Mouse (Mus musculus) spleen, postnatal 14 days (tissue): ENCODE results near the gene Tsga13.

Experiments used
- DNase-seq, 2 experiments: peaks; one replicate each; pipeline ENCODE4 v3.0.0; 2021 to 2022; ENCODE audit warnings: low spot score in 2 of 2

Gene Tsga13

DNA sequence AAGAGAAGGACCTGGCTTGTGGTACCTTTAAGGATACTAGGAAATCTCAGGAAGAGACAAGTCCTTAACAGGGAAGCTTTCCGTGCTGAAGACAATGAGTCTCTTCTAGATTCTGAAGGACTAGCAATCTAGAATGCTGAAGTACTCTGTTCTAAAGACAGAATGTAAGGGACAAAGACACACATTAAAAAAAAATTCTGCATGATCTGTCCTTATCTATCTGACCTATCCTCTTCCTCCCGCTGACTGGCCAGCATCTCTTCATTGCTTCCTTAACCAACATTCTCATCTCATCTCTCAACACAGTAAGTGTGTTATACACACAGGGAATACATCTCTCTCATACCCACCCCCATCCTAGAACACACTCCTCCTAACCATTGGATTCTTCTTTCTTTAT lies at the start of gene Tsga13:
Gene Tsga13, minus strand, starts transcription at position 101 of the 400 bp plus-strand sequence.
- DNase-seq: no peak

DNA sequence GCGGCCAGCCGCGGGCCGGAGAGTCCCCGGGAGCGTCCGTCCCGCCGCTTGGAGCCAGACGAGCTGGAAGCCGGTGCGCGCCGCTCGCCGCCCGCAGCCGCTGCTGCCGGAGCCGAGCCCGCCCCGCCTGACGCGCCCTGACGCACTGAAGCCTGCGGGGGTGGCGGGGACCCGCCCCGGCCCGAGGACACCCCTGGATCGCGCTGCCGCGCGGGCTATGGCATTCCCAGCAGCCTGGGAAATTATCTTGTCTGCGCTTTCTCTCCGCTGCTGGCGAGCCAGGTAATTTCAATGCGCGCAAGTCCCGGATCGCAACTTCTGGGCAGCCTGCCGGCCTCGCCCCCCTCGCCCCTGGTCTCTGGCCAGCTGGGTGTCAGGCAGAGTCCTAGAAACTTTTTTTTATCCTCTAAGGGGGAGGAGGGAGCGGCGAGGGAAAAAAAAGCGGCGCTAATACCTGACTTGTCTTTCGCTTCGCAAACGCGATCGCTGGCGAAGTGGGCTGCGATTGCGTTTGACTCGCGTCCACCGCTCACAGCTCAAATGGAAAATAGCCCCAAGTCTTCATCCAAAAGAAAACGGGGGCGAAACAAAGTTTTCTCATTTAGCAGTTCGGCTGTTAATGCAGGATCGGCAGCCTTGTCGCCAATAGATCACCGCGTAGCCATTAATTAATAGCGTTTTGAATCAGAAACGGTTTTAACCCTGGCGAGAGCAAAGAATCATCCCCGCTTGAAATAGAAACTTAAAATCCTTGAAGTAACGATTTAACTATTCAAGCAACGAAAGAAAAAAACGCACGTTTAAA lies 43.6 kb upstream of the Tsga13 start, which contains the start of gene Klf14:
Gene Klf14, minus strand, starts transcription at position 343 of the 805 bp plus-strand sequence.
- DNase-seq: no peak

DNA sequence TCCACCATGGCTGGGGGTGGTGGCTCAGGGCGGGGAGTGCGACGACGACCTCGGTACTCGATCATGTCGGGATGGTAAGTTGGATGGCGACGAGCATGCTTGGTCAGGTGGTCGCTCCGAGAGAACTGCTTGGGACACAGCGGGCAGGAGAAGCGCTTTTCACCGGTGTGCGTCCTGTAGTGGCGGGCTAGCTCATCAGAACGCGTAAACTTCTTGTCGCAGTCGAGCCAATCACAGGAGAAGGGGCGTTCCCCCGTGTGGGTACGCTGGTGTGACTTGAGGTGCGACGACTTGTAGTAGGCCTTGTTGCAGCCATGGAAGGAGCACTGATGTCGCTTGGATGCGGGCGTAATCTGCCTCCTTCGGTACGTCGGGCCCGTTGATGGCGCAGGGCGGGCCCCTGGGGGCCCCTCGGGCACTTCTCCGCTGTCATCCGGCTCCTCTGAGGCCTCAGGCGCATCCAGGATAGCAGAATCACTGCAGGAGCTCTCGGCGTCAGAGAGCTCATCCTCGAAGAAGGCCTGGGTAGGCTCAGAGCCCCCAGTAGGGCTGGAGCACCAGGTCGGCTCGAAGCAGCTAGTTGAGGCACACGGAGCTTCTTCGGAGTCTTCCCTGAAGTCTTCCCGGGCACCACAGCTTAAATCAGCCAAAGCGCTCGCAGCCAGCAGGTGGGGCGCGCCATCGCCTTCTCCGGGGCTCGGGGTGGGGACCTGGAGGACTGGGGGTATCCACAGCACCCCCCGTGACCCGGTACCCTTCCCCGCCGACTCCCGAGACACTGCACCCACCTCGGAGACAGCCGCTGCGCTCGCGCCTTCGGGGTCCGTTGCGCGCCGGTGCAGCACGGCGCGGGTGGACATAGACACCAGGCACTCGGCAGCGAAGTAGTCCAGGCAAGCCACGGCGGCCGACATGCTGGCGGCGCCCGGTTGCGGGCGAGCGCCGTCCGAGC lies 42.7 kb upstream of the Tsga13 start:
- DNase-seq: no peak

DNA sequence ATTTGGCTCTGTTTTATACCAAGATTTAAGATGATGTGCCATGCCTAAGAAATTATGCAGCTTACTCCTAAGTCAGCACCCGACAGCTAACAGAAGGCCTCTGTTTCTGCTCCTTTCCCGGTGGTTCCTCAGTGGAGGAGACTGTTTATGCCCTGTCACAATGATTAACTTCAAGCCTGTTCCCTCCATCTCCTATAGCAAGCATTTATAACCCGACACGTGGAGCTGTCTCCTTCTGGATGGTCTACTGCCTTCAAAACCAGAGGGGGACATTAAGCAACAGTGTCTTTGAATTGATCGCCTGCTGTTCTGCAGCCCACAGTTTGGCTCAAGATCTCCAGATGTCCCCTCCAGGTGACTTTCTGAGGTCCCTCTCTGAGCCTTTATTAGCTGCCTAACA lies 23.9 kb upstream of the Tsga13 start:
- DNase-seq: no peak

DNA sequence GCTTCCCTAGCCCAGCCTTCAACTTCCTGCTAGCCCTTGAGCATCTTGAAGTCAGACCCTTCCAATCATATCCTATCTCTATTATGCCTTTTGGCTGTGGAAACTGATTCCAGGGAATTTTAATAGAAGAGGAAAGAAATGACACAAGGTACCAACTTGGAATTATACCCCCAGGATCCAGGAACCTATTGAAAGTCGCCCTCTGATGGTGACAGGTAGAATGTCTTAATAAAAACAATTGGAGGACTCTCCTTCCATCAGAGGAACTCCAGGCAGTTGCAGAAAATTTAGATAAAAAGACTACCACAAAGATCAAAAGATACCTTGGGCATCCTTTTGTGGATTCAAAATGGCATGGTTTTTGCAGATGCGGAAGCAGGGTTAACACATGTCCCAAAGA lies 7.4 kb upstream of the Tsga13 start:
- DNase-seq: no peak

DNA sequence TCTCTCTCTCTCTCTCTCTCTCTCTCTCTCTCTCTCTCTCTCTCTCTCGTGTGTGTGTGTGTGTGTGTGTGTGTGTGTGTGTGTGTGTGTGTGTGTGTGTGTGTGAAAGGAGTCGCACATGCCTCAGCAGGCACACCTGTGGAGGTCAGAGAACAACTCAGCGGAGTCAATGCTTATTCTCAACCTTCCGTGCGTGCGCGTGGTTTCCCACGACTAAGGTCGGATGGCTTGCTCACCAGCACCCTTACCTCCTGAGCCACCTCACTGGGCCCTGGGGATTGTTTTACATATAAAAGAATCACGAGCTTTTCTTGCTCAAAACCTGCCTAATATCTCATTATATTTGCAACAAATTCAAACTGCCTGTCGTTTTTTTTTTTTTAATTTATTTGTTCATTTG lies 6.5 kb upstream of the Tsga13 start:
- DNase-seq: no peak

DNA sequence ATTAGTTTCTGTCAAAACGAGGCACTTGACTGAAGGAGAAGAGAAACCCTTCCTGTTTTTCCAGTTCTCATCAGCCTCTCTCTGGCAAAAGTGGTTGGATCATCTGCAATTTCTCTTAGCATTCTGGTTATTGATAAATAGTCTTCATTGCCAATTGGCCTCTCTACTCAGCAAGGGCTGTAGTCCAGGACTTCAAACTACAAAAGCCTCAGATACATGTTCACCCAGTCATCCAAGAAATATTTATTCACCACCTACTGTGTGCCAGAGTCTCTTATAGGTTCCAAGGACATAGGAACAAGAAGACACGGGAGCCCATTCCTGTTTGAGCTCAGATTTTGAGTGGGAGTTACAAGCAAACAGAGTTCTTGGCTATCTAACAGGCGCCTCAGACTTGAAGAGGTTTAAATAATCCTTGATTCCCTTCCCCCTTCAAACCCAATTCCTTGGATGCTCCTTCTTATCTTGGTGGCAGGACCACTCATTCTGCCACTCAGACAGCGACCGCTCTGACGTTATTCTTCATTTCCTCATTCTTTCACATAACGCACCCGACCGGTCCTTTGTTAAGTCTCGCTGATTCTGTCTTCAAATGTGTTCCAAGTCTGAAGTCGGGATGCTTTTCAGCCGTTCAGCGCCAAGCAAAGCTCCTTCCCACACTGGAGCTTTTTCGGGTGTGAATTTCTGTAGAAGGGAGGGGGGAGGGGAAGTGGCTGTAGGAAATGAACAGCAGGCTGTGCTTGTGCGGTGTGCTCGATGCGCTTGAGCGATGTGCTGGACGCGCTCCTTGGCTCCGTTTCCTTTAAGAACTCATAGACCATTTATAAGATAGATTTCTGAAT lies 5.7 kb upstream of the Tsga13 start:
- DNase-seq: no peak

DNA sequence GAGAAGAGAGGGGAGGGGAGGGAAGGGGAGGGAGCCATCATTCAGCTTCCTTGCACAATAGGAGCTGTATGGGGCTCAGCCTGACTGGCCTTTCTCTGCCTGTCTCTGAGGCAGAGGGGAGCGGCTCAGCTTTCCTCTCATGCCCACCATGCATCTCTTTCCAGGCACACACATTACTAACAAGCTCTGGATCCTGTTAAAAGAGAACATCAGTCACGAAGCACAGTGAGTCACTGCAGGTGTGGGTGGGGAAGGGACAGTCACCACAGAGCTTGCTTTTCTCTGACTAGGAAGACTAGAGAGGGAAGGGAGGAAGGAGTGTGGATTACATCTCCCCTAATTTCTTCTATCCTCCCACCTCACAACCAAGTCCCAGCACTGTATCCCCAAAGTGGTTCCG lies 7.4 kb downstream of the Tsga13 start:
- DNase-seq: no peak

DNA sequence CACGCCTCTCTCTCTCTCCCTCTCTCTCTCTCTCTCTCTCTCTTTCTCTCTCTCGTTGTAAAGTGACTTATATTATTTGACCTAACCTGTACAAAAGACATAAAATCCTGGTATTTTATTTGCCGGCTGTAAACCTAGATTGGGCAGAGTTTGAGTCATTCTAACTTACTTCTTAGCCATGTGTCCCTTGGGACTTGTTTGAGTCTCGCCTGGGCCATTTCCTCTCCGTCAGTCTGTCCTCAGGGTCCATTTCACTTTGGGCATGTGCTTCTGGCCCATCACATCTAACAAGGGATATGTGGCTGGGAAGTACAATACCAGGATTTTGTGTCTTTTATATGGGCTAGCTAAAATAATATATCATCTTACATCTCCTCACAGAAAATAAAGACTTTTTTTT lies 10.5 kb downstream of the Tsga13 start:
- DNase-seq: no peak

DNA sequence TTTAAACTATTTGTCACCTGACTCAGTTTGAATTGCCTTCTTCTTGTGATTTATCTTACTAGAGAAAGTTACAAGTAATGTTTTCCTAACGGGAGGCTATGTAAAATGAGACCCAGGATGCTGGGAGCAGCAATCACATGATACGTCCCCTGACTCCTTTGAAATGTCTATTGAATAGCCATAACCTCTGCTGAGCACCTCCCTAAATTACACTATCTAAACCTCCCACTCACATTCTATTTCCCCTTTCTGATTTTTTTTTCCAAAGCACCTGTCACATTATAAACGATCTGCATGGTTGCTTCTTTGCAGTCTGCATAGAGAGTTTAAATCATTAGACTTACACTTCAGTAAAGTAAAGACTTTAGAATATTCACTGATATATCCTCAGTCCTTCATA lies 11.3 kb downstream of the Tsga13 start:
- no peak for DNase-seq

DNA sequence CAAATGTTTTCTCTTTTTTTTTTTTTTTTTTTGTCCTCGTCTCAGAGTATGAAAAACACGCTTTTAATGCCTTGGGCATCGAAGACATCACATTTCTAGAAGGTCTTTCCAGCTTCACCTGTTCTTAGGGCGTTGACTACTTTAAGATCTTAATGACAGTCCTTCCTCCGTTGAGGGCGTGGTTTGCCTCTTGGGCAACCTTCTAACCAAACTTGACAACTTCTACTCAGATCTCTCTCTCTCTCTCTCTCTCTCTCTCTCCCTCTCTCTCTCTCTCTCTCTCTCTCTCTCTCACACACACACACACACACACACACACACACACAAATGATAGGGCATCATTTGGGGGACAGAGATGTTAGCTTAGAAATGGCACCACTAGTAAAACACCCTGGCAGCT lies 17.9 kb downstream of the Tsga13 start:
- no peak for DNase-seq

DNA sequence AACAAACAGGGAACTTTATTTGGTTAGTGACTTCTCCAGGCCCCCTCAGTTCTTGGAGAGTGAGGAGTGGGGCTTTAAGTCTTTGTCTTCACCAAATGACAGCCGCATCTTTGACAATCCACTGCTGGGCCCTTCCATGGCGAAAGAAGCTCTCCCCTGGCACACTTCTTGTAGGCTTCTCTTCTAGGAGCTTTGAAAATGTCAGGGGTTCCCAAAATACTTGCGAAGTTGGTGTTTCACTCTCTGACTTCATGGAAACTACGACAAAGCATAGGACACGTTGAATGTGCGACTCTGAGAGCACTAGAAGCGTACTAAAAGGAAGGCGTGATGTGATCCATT lies 18.4 kb downstream of the Tsga13 start:
- DNase-seq: no peak

DNA sequence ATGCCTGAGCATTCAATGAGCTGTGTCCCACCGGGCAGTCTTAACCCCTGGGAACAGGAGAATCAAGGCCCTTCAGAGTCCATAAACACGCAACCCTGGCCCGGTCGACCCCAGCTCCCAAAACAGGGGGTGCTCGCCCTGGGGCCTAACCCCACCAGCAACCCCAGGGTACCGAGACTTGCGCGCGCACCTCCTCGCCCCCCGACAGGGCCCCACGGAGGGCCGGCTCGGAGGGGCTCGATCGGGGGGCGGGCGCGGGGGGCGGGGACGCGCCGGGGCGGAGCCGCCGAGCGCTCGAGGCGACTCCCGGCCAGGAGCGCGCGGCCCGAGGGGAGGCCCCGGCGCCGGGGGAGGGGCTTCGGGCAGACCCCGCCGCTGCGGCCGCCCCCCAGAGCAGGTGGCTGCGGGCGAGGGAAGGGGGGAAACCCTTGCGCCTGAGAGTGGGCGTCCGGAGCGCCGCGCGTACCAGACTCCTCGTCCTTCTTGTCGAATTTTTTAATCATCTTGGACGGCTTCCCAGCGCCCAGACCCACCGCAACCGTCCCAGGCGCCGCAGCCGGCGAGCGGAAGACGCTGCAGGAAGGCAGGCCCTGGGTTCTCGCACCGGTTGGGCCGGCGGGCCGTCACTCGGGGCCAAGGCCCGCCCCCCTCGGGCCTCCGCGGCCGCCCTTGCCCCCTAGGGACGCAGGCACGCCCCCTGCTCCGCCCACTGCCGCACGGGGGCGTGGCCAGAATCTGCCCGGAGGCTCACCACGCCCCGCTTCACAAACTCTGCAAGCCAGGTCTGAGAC lies 19.0 kb downstream of the Tsga13 start, which contains the start of gene Copg2:
Gene Copg2, minus strand, starts transcription at position 600 of the 791 bp plus-strand sequence.
- peak; percentile 92 to 96 for DNase-seq

DNA sequence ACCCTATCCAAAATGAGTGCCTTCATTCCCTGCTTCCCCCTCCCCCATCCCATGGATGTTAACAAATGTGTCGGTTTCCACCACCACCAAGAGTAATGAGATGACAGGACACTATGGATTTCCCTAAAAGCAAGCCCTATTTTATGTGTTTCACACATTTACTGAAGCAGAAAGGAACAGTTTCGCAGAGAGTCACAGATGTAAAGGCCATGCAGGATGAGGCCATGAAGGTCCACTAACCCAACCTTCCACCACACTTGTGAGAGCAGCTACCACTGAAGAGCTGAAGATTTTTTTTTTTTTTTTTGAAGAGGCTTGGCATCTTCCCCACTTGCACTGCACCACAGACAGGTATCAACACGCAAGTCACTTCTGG lies 19.6 kb downstream of the Tsga13 start:
- DNase-seq: no peak

DNA sequence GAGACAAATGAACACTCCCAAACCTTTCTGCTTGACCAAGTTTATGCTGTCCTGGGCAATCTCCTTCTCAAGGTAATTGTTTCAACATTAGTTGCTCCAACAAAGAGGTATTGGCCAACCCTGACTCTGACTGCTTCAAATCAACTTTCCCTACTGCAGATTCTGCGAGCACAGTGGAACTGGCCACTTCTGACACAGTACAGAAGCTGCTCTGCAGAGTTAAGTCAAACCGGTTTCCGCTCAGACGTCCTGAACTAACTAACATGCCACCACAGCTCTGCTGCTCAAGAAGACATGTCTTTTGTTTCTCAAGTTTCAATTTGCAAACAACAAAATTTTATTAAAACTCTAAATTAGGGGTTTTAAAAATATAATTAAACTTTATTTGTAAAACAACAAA lies 22.3 kb downstream of the Tsga13 start:
- DNase-seq: no peak

DNA sequence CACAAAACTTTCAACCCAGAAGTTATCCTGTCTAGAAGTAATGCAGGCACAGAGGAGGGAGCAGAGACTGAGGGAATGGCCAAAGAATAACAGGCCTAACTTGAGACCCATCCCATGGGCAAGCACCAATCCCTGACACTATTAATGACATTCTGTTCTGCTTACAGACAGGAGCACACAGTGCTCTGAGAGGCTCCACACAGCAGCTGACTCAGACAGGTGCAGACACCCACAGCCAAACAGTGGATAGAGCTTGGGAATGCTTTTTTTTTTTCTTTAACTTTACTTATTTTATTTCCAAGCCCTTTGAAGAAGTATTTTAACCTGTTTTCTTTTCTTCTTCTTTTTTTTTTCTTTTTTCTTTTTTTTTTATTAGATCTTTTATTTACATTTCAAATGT lies 23.6 kb downstream of the Tsga13 start:
- no peak for DNase-seq

DNA sequence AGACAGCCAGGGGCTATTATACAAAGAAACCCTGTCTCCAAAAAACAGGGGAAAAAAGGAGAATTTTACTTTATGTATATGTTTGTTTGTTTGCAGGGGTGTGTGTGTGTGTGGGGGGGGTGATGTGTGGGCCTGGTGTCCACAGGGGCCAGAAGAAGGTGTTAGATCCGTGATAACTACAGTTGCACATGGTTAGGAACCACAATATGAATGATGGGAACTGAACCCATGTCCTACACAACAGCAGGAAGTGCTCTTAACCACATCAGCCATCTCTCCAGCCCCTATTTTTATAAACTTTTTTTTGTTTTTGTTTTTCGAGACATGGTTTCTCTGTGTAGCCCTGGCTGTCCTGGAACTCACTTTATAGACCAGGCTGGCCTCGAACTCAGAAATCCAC lies 30.5 kb downstream of the Tsga13 start:
- no peak for DNase-seq

DNA sequence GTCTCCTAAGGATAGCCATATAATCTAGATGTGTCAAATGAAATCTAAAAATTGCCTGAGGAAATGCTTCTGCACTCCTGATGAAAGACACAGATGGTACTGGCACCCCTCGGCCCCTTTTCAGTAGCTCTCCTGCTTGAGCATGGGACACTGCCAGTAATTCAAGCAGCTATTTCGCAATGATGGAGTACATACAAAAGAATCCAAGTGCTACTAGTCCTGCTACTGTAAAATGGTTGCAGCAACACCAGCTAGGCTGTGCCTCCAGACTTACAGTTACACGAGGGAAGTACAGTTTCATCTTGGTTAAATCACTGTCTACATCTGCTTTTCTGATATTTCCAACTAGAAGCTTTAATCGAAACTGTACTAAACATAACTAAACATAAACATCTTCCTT lies 31.9 kb downstream of the Tsga13 start:
- DNase-seq: no peak

DNA sequence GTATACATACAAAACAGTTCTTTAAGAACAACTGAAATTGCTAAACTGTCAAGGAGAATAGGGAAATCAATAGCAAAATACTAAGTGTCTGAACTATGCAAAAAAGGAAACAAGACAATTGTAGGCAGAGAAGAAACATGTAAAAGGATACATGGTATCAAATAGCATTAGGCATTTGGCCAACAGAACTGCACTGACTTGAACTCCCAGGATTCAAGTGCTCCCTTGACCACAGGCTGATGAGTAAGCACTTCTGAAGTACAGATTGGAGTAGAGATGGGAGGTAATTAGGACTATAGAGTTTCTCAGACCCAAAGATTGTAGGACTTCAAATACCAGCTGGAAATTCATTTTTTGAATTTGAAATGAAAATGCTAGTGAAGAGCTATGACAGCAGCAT lies 38.7 kb downstream of the Tsga13 start:
- DNase-seq: no peak

DNA sequence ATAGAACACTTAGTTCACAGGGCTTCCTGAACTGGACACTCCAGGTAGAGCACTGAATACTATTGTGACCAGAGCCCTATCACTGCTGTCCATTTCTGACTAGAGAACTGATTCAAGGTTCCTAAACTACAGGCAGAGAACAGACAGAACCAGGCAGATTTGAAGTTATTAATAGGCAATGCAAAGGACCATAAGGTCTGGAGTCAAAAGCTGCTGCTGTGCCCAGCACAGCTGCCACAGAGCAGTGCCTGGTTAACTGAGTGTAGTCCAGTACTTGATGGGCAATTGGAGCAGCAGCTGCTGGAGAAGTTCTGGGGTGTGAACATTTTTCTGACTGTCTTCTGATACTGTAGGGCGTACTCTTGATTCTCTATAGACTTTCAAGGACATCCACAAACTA lies 48.9 kb downstream of the Tsga13 start:
- no peak for DNase-seq

DNA sequence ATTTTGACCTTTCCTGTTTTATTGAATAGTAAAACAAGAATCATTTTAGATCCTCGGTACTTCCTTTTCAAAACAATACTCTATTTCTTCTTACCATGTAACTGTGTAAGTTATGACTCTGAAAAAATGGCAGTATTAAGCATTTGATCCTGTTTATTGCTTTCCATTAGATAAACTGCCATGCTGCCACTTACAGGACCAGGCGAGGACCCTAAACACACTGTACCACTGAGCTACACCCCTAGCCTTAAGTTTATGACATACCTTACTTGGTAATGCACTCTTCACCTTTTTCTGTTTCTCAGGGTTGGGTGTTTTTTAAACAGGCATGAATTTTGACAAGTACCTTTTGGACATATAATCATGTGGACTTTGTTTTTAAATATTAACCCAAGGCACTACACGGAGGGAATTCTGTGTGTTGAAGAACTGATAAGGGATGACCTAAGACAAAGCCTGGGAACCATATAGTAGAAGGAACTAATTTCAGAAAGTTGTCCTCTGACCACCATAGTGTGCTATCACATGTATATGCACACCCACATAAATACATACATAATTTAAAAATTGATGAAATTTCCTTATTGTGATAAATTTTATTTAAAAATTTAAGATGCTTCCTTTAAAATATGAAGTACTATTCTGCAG lies 50.2 kb downstream of the Tsga13 start:
- DNase-seq: no peak
